Mouse (Mus musculus): ENCODE measurements around the gene Lmod3. TPM values are rescaled to one million over a fixed set of nuclear protein-coding genes. Genes with fewer than 3 reads are reported as not detected.

Lmod3 gene
- total RNA-seq, 2 experiments from 2014 or later = 156 to 173 TPM

GRCm38 (mm10) chr6:97234911-97235668 is 17.5 kb downstream of the Lmod3 start:
- DNase-seq (ENCODE audit: low spot score in 2 of 2) = no peak

- DNase-seq (ENCODE audit: low spot score in 2 of 2) = no peak
Observed at GRCm38 (mm10) chr6:97227067-97227847, 25.3 kb downstream of the Lmod3 start.

- DNase-seq (ENCODE audit: low spot score in 2 of 2) = no peak
Observed at GRCm38 (mm10) chr6:97226083-97226491, 26.5 kb downstream of the Lmod3 start.

- DNase-seq (ENCODE audit: low spot score in 2 of 2) = no peak
Observed at GRCm38 (mm10) chr6:97224505-97224904, 28.1 kb downstream of the Lmod3 start.

GRCm38 (mm10) chr6:97223566-97223965 is 29.0 kb downstream of the Lmod3 start:
- DNase-seq (ENCODE audit: low spot score in 2 of 2) = no peak

GRCm38 (mm10) chr6:97222931-97223467 is 29.6 kb downstream of the Lmod3 start:
- DNase-seq (ENCODE audit: low spot score in 2 of 2) = no peak

- DNase-seq (ENCODE audit: low spot score in 2 of 2) = no peak
Observed at GRCm38 (mm10) chr6:97222321-97222720, 30.2 kb downstream of the Lmod3 start.

GRCm38 (mm10) chr6:97221205-97222025 is 31.1 kb downstream of the Lmod3 start:
- no peak for DNase-seq (ENCODE audit: low spot score in 2 of 2)

GRCm38 (mm10) chr6:97220672-97221071 is 31.9 kb downstream of the Lmod3 start:
- no peak for DNase-seq (ENCODE audit: low spot score in 2 of 2)

- DNase-seq (ENCODE audit: low spot score in 2 of 2) = no peak
Observed at GRCm38 (mm10) chr6:97216154-97216821, 36.3 kb downstream of the Lmod3 start.

GRCm38 (mm10) chr6:97211981-97212380 is 40.6 kb downstream of the Lmod3 start:
- peak in 1 of 2 experiments; percentile 38 for DNase-seq (ENCODE audit: low spot score in 2 of 2)

GRCm38 (mm10) chr6:97210962-97211601 is 41.5 kb downstream of the Lmod3 start:
- DNase-seq (ENCODE audit: low spot score in 2 of 2) = peak in 1 of 2 experiments; percentile 22

- DNase-seq (ENCODE audit: low spot score in 2 of 2) = peak; percentile 74 to 89
Observed at GRCm38 (mm10) chr6:97210191-97210961, 42.2 kb downstream of the Lmod3 start, which contains the start of gene Arl6ip5. Gene Arl6ip5, plus strand, starts transcription at chr6:97210689.

- DNase-seq (ENCODE audit: low spot score in 2 of 2) = no peak
Observed at GRCm38 (mm10) chr6:97209751-97210150, 42.8 kb downstream of the Lmod3 start.

- no peak for DNase-seq (ENCODE audit: low spot score in 2 of 2)
Observed at GRCm38 (mm10) chr6:97209201-97209600, 43.4 kb downstream of the Lmod3 start.

- no peak for DNase-seq (ENCODE audit: low spot score in 2 of 2)
Observed at GRCm38 (mm10) chr6:97208406-97208805, 44.2 kb downstream of the Lmod3 start.

GRCm38 (mm10) chr6:97207085-97207484 is 45.5 kb downstream of the Lmod3 start:
- no peak for DNase-seq (ENCODE audit: low spot score in 2 of 2)

- DNase-seq (ENCODE audit: low spot score in 2 of 2) = peak; percentile 97 to 100
Observed at GRCm38 (mm10) chr6:97205439-97205885, 47.1 kb downstream of the Lmod3 start, which contains the start of gene Uba3. Gene Uba3, minus strand, starts transcription at chr6:97205647.

GRCm38 (mm10) chr6:97204952-97205351 is 47.6 kb downstream of the Lmod3 start:
- DNase-seq (ENCODE audit: low spot score in 2 of 2) = peak in 1 of 2 experiments; percentile 24
